Mouse (Mus musculus): ENCODE results near the gene Defb19.
A peak's percentile ranks its signal among the peaks of the same experiment; 100 is the strongest.

- TF ChIP-seq POLR2A (IDR thresholded peaks at IDR 0.05; ENCODE audit: borderline replicate concordance, low read depth, low read length), result no peak
- peak; percentile 42; the same call in 1 of the 2 replicates for TF ChIP-seq CTCF (IDR thresholded peaks at IDR 0.05; ENCODE audit: low read depth, low read length)
Observed at GRCm38 (mm10) chr2:152615563-152615962, 35.5 kb upstream of the Defb19 start.
